Mouse (Mus musculus) stomach, embryonic 16.5 days (tissue): ENCODE data around the gene Arap1. TPM values are rescaled to one million over a fixed set of nuclear protein-coding genes. Genes with fewer than 3 reads are reported as not detected.

ENCODE experiments used
- ATAC-seq: fragments of 200-750 bp; cut with Nextera tagmentation; 2 replicates; pipeline ENCODE4 v1.8.0; 2017; ENCODE audit warnings: moderate number of reproducible peaks, moderate TSS enrichment; ENCODE audit not compliant: insufficient read depth, low FRiP score
- H3K27ac ChIP-seq: fragments of 300-500 bp; sonication (generic); 2 replicates; pipeline ENCODE4 v1.5.1; 2014; ENCODE audit warnings: low read length
- H3K27me3 ChIP-seq: fragments of 300-500 bp; sonication (generic); 2 replicates; pipeline ENCODE4 v1.6.1; 2014; ENCODE audit warnings: low read length, control low read depth, mixed read lengths; ENCODE audit not compliant: control insufficient read depth, insufficient read depth
- H3K36me3 ChIP-seq: fragments of 300-500 bp; sonication (generic); 2 replicates; pipeline ENCODE4 v1.6.1; 2014; ENCODE audit warnings: low read length; ENCODE audit not compliant: control insufficient read depth, insufficient read depth
- H3K4me1 ChIP-seq: fragments of 300-500 bp; sonication (generic); 2 replicates; pipeline ENCODE4 v1.6.1; 2014; ENCODE audit warnings: low read length, control low read depth, mixed read lengths; ENCODE audit not compliant: control insufficient read depth, insufficient read depth
- H3K4me2 ChIP-seq: fragments of 300-500 bp; sonication (generic); 2 replicates; pipeline ENCODE4 v1.6.1; 2014; ENCODE audit warnings: low read depth, low read length, mixed read lengths
- H3K4me3 ChIP-seq: fragments of 300-500 bp; sonication (generic); replicated peaks from 2 replicates; pipeline ENCODE4 v1.5.1; 2014; ENCODE audit warnings: mild to moderate bottlenecking, low read length
- H3K9ac ChIP-seq: fragments of 300-500 bp; sonication (generic); 2 replicates; pipeline ENCODE4 v1.6.1; 2014; ENCODE audit warnings: low read length
- H3K9me3 ChIP-seq: fragments of 300-500 bp; sonication (generic); replicated peaks from 2 replicates; pipeline ENCODE4 v1.6.1; 2016; ENCODE audit warnings: low read length, control low read depth; ENCODE audit not compliant: control insufficient read depth
- WGBS: fragments of 180-500 bp; shearing (Covaris S2); extraction: QIAGEN DNeasy Blood & Tissue Kit; methylation state at CpG from one replicate; pipeline ENCODE4 v1.1.7; 2014; 5-methylcytosine and 5-hydroxymethylcytosine counted together
- polyA plus RNA-seq: library from polyadenylated mRNA; unstranded; fragments of >200 nt; fragmentation: Nextera tagmentation; extraction: Ambion mirVana; gene quantifications from 2 replicates; pipeline ENCODE4 v1.2.1, GENCODE M21; 2015

Arap1 gene
- polyA plus RNA-seq, 1 experiment from 2014 or later: 105 TPM

GRCm38 (mm10) chr7:101457801-101458200 is 109.9 kb downstream of the Arap1 start:
- Histone ChIP-seq H3K9ac (no peak overlapping the region), H3K36me3 (no peaks in the 10 kb centered on the region), H3K4me2 (no peak overlapping the region), H3K4me1 (peaks cover 13% of the 10 kb centered on the region), H3K27me3 (no peaks in the 10 kb centered on the region), H3K27ac (peak overlapping the region; percentile 27; the same call in 1 of the 2 replicates), H3K4me3 (no peak overlapping the region), H3K9me3 (no peaks in the 10 kb centered on the region)
- WGBS: 44% methylated on average over 8 of the region's 8 CpGs
- ATAC-seq: no peak

- no peak for ATAC-seq
- H3K9me3 ChIP-seq: no peaks in the 10 kb centered on the region
- H3K4me3 ChIP-seq: no peak overlapping the region
- 62% methylated on average over 4 of the region's 4 CpGs for WGBS
- H3K4me2 ChIP-seq: no peak overlapping the region
- no peak overlapping the region; the same call in 1 of the 2 replicates for H3K27ac ChIP-seq
- H3K27me3 ChIP-seq: no peaks in the 10 kb centered on the region
- H3K4me1 ChIP-seq: peaks cover 13% of the 10 kb centered on the region
- H3K36me3 ChIP-seq: no peaks in the 10 kb centered on the region
- H3K9ac ChIP-seq: no peak overlapping the region
These were observed 110.5 kb downstream of the Arap1 start for GRCm38 (mm10) chr7:101458278-101458781.

GRCm38 (mm10) chr7:101459305-101459813 is 111.5 kb downstream of the Arap1 start:
- no peaks in the 10 kb centered on the region for H3K9me3 ChIP-seq
- no peak overlapping the region for H3K27ac ChIP-seq
- no peaks in the 10 kb centered on the region for H3K27me3 ChIP-seq
- WGBS: 69% methylated on average over 9 of the region's 9 CpGs
- no peak for ATAC-seq
- peaks cover 13% of the 10 kb centered on the region for H3K4me1 ChIP-seq
- H3K9ac ChIP-seq: no peak overlapping the region
- no peak overlapping the region for H3K4me3 ChIP-seq
- no peaks in the 10 kb centered on the region for H3K36me3 ChIP-seq
- no peak overlapping the region for H3K4me2 ChIP-seq

GRCm38 (mm10) chr7:101459923-101460607 is 112.2 kb downstream of the Arap1 start:
- ATAC-seq: no peak
- H3K4me2 ChIP-seq: no peak overlapping the region
- H3K27ac ChIP-seq: no peak overlapping the region
- WGBS: 59% methylated on average over 10 of the region's 10 CpGs
- no peak overlapping the region for H3K9ac ChIP-seq
- peaks cover 15% of the 10 kb centered on the region for H3K4me1 ChIP-seq
- H3K4me3 ChIP-seq: no peak overlapping the region
- no peaks in the 10 kb centered on the region for H3K9me3 ChIP-seq
- no peaks in the 10 kb centered on the region for H3K27me3 ChIP-seq
- H3K36me3 ChIP-seq: no peaks in the 10 kb centered on the region

GRCm38 (mm10) chr7:101460608-101460957 is 112.7 kb downstream of the Arap1 start:
- Histone ChIP-seq H3K4me1 (peaks cover 20% of the 10 kb centered on the region), H3K27ac (no peak overlapping the region), H3K36me3 (no peaks in the 10 kb centered on the region), H3K9ac (no peak overlapping the region), H3K27me3 (no peaks in the 10 kb centered on the region), H3K4me2 (no peak overlapping the region), H3K4me3 (no peak overlapping the region), H3K9me3 (no peaks in the 10 kb centered on the region)
- WGBS: 36% methylated on average over 10 of the region's 10 CpGs
- ATAC-seq: no peak

- ATAC-seq: no peak
- H3K4me1 ChIP-seq: peaks cover 24% of the 10 kb centered on the region
- H3K4me3 ChIP-seq: no peak overlapping the region
- no peak overlapping the region for H3K27ac ChIP-seq
- H3K9me3 ChIP-seq: no peaks in the 10 kb centered on the region
- 73% methylated on average over 11 of the region's 11 CpGs for WGBS
- no peaks in the 10 kb centered on the region for H3K36me3 ChIP-seq
- H3K27me3 ChIP-seq: no peaks in the 10 kb centered on the region
- H3K4me2 ChIP-seq: no peak overlapping the region
- no peak overlapping the region for H3K9ac ChIP-seq
These were observed 113.7 kb downstream of the Arap1 start for GRCm38 (mm10) chr7:101461571-101461970.

Other genes with a start within 250 kb of the Arap1 start
- gene Atg16l2, start 45.8 kb upstream of the Arap1 start, polyA plus RNA-seq: 19.6 and 20.0 TPM in 2 replicates
- 95.6 and 106 TPM in 2 replicates for gene Stard10, start 31.0 kb upstream of the Arap1 start, polyA plus RNA-seq
- 5.4 and 5.7 TPM in 2 replicates for gene Gm45837, start 62.8 kb downstream of the Arap1 start, polyA plus RNA-seq
- 16.0 and 19.0 TPM in 2 replicates for gene Pde2a, start 73.6 kb downstream of the Arap1 start, polyA plus RNA-seq
- 0.07 TPM in 1 of 2 replicates, not detected in the other for gene Art2b, start 237.5 kb downstream of the Arap1 start, polyA plus RNA-seq